Mouse (Mus musculus): ENCODE measurements around the gene Galnt10.

Gene Galnt10

DNA sequence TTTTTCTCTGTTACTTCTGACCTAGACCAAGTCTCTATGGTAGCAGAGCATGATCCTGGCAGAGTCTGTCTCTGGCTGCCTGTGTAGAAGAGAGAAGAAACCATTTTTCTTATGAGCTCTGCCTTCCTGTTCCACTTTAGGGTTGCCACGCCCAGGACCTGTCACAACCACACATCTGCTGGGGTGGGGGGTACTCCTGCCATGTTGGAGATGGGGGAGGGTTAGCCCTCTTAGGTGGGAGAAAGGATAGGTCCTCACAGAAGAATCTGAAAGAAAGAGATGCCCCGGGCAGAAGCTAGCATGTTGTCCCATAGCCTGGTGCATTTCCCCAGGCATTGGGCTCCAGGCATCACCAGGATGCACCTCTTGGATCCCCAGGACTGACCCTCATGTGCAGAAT, 5.6 kb downstream of the Galnt10 start:
- TF ChIP-seq GATA4 (IDR thresholded peaks at IDR 0.05; ENCODE audit: insufficient replicate concordance, low read length), result no peak

GRCm38 (mm10) chr11:57651281-57651810, 6.1 kb downstream of the Galnt10 start:
- no peak; the same call in 1 of the 2 replicates for TF ChIP-seq GATA4 (IDR thresholded peaks at IDR 0.05; ENCODE audit: insufficient replicate concordance, low read length)

DNA sequence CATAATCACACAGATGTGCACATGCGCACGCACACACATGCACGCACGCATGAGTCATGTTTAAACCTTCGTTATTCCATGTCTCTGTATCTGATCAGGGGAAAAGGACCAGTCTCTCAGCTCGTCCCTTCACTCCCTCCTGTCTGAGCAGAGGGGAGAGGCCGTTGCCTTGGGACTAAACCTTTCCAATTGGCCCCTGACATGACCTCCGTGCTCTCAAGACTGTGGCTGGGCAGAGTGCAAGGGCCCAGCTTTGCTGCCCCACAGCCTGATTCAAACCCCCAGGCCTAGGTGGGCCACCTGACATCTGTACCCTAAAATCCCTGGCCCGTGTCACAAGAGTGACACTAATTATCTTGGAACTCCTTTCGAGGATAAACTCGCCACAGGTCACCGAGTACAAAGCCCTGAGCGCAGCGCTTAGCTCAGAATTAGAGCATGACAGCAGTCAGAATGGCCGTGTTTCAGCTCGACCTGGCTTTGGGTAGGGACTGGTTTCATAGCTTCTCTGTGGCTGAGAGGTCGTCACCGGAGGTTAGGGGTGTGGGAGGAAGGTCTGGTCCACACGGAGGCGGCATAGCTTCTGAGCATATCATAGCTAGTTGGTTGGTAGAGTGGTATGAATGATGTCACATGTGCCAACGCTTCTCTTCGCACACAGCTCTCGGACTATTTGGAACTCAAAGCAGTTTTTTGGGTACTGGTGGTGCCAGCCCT, 7.1 kb downstream of the Galnt10 start:
- TF ChIP-seq GATA4 (IDR thresholded peaks at IDR 0.05; ENCODE audit: insufficient replicate concordance, low read length), result no peak

GRCm38 (mm10) chr11:57652923-57653660, 7.8 kb downstream of the Galnt10 start:
- TF ChIP-seq GATA4 (IDR thresholded peaks at IDR 0.05; ENCODE audit: insufficient replicate concordance, low read length), result no peak

DNA sequence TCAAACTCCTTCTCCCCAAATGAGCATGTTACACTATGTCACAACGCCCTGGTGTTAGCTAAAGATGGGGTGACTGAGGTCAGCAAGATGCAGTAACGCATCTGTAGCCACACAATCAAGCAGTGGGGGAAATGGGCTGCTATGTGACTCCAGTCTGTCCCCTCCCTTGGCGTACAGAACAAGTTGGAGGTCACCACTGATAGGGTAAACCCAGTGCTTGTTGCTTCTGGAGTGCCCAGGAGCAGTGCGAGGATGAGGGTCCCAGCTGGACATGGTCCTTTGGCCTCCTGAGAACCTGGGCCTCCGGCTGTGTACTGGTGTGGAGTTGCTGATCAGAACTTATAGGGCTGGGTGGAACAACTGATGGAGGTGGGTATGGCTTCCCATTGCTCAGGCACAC, 8.6 kb downstream of the Galnt10 start:
- TF ChIP-seq GATA4 (IDR thresholded peaks at IDR 0.05; ENCODE audit: insufficient replicate concordance, low read length), result no peak

DNA sequence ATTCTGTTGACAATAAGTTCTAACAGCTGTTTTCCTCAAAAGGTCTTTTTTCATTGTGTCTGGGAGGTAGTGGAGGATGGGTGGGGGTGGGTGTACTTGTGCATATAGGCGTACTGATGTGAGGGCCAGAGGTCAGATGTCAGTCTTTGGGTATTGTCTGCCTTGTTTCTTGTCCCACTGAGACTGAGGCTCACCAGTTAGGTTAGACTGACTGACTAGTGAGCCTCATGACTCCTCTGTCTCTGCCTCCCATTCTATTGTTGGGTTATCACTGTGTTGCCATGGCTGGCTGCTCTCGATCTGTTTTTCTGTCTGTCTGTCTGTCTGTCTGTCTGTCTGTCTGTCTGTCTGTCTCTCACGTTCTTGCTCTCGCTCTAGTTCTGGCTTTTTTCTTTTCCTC, 9.1 kb downstream of the Galnt10 start:
- TF ChIP-seq GATA4 (IDR thresholded peaks at IDR 0.05; ENCODE audit: insufficient replicate concordance, low read length), result no peak

- no peak for TF ChIP-seq GATA4 (IDR thresholded peaks at IDR 0.05; ENCODE audit: insufficient replicate concordance, low read length)
These were observed 9.7 kb downstream of the Galnt10 start for GRCm38 (mm10) chr11:57654977-57655397.

DNA sequence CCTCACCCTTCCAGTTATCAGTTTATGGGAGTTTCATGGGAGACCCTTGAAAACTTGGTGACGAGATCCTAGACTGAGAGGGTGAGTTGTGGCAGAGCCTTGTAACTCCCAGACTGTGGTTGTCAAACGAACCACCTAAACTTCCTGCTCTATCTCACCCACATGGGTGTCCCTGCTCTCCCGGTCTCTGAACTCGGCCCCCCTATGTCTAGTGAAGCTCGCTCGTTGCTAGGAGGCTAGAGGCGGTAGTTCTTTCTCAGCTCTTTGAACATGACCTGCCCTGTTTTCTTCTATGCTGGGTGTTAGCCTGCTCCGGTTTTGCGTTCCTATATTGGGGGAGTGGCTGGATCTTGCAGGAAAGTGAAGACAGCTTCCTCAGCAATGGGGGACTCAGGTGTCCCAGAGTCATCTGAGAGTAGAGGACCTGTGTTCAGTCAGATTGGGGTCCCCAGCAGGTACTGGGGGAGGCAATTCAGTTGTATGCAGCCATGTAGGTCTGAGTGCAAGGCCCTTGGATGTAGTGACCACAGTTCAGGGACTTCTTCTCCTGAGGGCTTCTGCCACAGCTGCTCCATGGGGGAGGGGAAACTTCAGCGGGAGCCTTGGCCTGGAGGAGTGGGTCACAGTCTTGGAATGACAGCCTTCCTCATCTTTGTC, 10.6 kb downstream of the Galnt10 start:
- no peak for TF ChIP-seq GATA4 (IDR thresholded peaks at IDR 0.05; ENCODE audit: insufficient replicate concordance, low read length)

DNA sequence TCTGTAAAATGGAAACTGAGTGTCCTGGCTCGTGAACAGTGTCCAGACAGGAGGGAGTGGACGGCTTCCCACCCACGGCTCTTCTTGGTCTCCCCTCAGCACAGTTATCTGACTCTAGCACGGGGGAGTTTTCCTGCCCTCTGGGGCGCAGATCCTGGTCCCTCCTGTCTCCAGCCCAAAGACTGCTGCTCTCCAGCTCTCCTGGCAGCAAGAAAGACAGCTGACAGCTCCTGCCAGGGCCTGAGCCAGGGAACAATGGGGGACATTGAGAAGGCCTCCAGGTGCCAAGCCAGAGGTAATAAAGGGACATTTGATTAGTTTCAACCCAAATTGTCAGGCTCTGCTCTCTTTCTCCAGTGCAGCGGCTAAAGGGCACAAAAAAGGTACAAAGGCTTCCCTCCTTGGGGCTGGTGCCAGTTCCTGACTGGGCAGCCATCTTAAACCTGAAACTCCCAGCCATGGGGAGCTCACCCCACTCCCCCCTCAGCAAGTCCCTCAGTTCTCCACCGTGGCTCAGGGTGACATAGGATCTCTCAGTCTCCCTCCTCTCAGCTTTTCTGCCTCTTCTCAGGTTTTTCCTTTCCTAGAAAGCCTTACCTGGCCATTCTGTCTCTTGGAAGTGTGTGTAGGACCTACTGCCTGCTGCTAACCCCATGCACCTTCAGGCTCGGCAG, 11.5 kb downstream of the Galnt10 start:
- no peak for TF ChIP-seq GATA4 (IDR thresholded peaks at IDR 0.05; ENCODE audit: insufficient replicate concordance, low read length)

DNA sequence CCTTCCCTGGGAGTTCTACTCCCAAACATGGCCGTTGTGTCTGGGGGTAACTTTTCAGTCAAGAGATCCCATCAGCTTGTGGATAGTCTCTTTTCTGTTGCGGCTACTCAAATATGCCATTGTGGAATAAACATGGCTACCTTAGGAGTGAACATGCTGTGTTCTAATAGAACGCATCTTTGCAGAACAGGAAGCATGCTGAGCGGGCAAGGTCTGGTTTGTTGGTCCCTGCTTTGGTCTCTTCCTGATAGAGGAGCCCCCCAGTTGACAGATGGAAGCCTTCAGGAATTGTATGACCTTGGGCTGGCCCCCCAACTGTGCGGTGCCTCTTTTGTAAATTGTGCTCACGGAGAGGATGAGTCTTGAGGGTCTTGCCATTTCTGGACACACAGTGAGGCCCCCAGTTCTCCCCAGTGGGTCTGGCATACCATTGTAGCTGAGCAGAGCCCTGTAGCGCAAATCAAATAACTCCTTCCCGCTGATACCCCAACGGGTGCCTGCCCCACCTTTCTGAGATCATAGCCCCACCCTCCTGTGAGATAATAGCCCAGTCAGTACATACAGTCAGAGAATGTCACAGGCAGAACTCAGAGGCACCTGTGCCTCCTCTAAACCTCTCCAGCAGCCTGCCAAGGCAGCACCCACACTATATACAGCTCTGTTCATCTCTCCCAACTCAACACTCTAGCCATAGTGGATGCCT, 12.3 kb downstream of the Galnt10 start:
- no peak for TF ChIP-seq GATA4 (IDR thresholded peaks at IDR 0.05; ENCODE audit: insufficient replicate concordance, low read length)

DNA sequence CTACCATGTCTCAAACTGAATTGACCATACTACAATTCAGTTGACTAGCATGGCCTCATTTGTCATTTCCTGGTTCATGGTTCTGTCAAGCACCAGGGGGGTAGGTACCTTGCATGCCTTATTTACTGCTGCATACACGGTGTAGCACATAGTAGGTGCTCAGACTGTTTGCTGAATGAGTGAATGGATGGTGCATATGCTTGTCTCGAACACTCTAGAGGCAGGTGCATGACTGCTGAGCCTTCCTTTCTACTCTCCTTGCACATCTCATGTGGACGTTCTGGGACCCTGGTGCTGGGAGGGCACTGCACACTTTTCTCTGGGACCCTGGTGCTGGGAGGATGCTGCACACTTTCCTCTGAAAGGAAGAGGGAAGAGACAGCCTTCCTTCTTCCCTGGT, 13.0 kb downstream of the Galnt10 start:
- no peak for TF ChIP-seq GATA4 (IDR thresholded peaks at IDR 0.05; ENCODE audit: insufficient replicate concordance, low read length)

GRCm38 (mm10) chr11:57658751-57659150, 13.5 kb downstream of the Galnt10 start:
- TF ChIP-seq GATA4 (IDR thresholded peaks at IDR 0.05; ENCODE audit: insufficient replicate concordance, low read length), result no peak

DNA sequence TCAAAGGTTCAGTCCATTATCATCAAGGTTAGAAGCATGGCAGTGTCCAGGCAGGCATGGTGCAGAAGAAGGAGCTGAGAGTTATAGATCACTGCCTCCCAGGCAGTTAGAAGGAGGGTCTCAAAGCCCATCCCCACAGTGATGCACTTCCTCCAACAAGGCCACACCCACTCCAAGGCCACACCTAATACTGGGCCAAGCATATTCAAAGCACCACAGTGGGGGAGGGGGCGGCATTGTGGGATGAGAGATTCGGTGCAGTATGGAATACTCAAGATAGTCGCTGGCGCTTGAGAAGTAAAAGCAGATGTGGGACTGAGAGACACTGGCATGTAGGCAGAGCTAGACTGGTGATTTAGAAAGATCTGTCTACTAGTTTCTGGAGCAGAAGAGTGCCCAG, 14.9 kb downstream of the Galnt10 start:
- TF ChIP-seq GATA4 (IDR thresholded peaks at IDR 0.05; ENCODE audit: insufficient replicate concordance, low read length), result no peak

- TF ChIP-seq GATA4 (IDR thresholded peaks at IDR 0.05; ENCODE audit: insufficient replicate concordance, low read length), result no peak
These were observed 15.6 kb downstream of the Galnt10 start for GRCm38 (mm10) chr11:57660814-57661213.
